Mouse (Mus musculus) thymus, postnatal 14 days (tissue): Measurements from ENCODE around the gene Trim75.

Experiments used
- DNase-seq: peaks from one replicate; pipeline ENCODE4 v3.0.0; 2021

Trim75 gene

GRCm38 (mm10) chr8:64942946-64943345, 44.7 kb downstream of the Trim75 start:
- DNase-seq: peak; percentile 76

- DNase-seq: peak; percentile 80
Observed at GRCm38 (mm10) chr8:64941495-64941894, 46.1 kb downstream of the Trim75 start.

- DNase-seq: no peak
Observed at GRCm38 (mm10) chr8:64941019-64941418, 46.6 kb downstream of the Trim75 start.

GRCm38 (mm10) chr8:64934997-64935396, 52.6 kb downstream of the Trim75 start:
- no peak for DNase-seq
